Mouse (Mus musculus) neural tube, embryonic 13.5 days (tissue): ENCODE measurements around the gene Vmn1r196. TPM values are rescaled to one million over a fixed set of nuclear protein-coding genes. Genes with fewer than 3 reads are reported as not detected.
"Not testable (repeated sequence)": the region's sequence is repeated elsewhere in the genome, so short reads cannot be mapped to it uniquely, and the experiment has no call there.

Experiments
- ATAC-seq: fragments of 200-750 bp; cut with Nextera tagmentation; 2 replicates; pipeline ENCODE4 v1.8.0; 2017; ENCODE audit warnings: low read depth, mild to moderate bottlenecking, moderate TSS enrichment, moderate library complexity
- H3K27ac ChIP-seq: fragments of 300-500 bp; sonication (generic); replicated peaks from 2 replicates; pipeline ENCODE4 v1.5.1; 2015; ENCODE audit warnings: moderate library complexity, mild to moderate bottlenecking, inconsistent platforms
- H3K27me3 ChIP-seq: fragments of 300-500 bp; sonication (generic); 2 replicates; pipeline ENCODE4 v1.6.1; 2015; ENCODE audit warnings: mild to moderate bottlenecking, inconsistent platforms
- H3K36me3 ChIP-seq: fragments of 300-500 bp; sonication (generic); 2 replicates; pipeline ENCODE4 v1.6.1; 2015; ENCODE audit warnings: mild to moderate bottlenecking, inconsistent platforms
- H3K4me1 ChIP-seq: fragments of 300-500 bp; sonication (generic); replicated peaks from 2 replicates; pipeline ENCODE4 v1.6.1; 2015; ENCODE audit warnings: inconsistent platforms
- H3K4me2 ChIP-seq: fragments of 300-500 bp; sonication (generic); 2 replicates; pipeline ENCODE4 v1.6.1; 2015; ENCODE audit warnings: inconsistent platforms, mild to moderate bottlenecking, moderate library complexity
- H3K4me3 ChIP-seq: fragments of 300-500 bp; sonication (generic); 2 replicates; pipeline ENCODE4 v1.5.1; 2015; ENCODE audit warnings: mild to moderate bottlenecking, inconsistent platforms
- H3K9ac ChIP-seq: fragments of 300-500 bp; sonication (generic); 2 replicates; pipeline ENCODE4 v1.6.1; 2015; ENCODE audit warnings: moderate library complexity, mild to moderate bottlenecking, inconsistent platforms
- H3K9me3 ChIP-seq: fragments of 300-500 bp; sonication (generic); 2 replicates; pipeline ENCODE4 v1.6.1; 2016; ENCODE audit warnings: inconsistent platforms
- WGBS: fragments of 180-500 bp; shearing (Covaris S2); methylation state at CpG from one replicate; pipeline ENCODE4 v1.1.7; 2015; 5-methylcytosine and 5-hydroxymethylcytosine counted together
- polyA plus RNA-seq: library from polyadenylated mRNA; unstranded; fragments of >200 nt; fragmentation: Nextera tagmentation; extraction: Ambion mirVana; gene quantifications from 2 replicates; pipeline ENCODE4 v1.2.1, GENCODE M21; 2015

Vmn1r196 gene
- not detected in 2 replicates for polyA plus RNA-seq

- Histone ChIP-seq H3K4me3 (no peak within 1 kb of the TSS), H3K9ac (no peak within 1 kb of the TSS), H3K9me3 (no peaks in the 10 kb centered on the region), H3K27me3 (no peaks in the 10 kb centered on the region), H3K27ac (no peak within 1 kb of the TSS), H3K36me3 (no peaks in the 10 kb centered on the region), H3K4me1 (no peaks in the 10 kb centered on the region), H3K4me2 (no peak within 1 kb of the TSS)
- 75% methylated on average over 2 of the region's 2 CpGs for WGBS
- ATAC-seq: no peak
These were observed at the start of gene Vmn1r196 for GRCm38 (mm10) chr13:22289620-22290019. TSS of gene Vmn1r196 (plus strand) at chr13:22289920.

DNA sequence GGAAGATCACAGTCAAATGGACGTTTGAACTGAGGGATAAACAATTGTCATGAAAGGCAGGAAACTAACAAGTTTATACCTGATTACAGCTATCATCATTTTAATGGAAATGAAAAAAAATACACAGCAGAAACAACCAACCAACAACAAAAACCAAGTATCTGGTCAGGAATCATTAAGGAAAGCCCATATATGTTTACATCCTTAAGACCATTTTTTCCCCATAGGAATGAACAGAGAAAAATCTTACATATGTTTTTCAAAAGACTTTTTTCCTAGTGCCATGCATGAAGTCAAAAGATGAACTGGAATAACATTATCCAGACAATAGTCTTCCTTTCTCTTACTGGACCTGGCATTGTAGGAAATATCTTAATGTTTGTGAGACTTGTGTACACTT is 45.8 kb upstream of the Vmn1r196 start, which contains the start of gene Vmn1r194:
Vmn1r194 (plus strand) TSS at position 301 of the 400 bp plus-strand sequence.
- no peaks in the 10 kb centered on the region for H3K27me3 ChIP-seq
- no peaks in the 10 kb centered on the region for H3K36me3 ChIP-seq
- H3K27ac ChIP-seq: no peak within 1 kb of the TSS
- no peak within 1 kb of the TSS for H3K9ac ChIP-seq
- no peak for ATAC-seq
- H3K4me3 ChIP-seq: no peak within 1 kb of the TSS
- no peak within 1 kb of the TSS for H3K4me2 ChIP-seq
- no peaks in the 10 kb centered on the region for H3K4me1 ChIP-seq
- 71% methylated on average over 1 of the region's 1 CpGs for WGBS
- no peaks in the 10 kb centered on the region for H3K9me3 ChIP-seq

DNA sequence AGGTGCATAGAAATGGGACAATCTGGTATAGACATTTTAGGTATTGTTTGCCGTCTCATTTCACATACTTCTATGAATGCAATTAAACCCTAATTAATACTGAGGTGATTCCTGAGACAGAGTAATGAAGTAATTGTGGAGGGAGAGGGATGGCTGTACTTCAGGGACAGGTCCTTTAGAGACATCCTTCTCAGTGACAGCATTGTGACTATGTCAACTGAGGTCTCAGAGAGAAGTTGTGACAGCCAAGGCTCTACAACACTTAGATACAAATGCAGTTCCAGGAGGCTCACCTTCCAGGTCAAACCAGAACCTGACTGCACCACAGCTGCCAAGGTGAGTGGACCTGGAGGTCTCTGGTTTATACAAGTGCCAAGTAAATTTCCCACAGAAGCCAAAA is 19.5 kb upstream of the Vmn1r196 start, which contains the start of gene Vmn1r195:
Vmn1r195 (plus strand) TSS at position 301 of the 400 bp plus-strand sequence.
- not testable (repeated sequence) for H3K4me1 ChIP-seq, H3K4me3 ChIP-seq, ATAC-seq, H3K27ac ChIP-seq, H3K9me3 ChIP-seq, H3K27me3 ChIP-seq, H3K4me2 ChIP-seq, H3K9ac ChIP-seq, H3K36me3 ChIP-seq
- 94% methylated on average over 1 of the region's 1 CpGs for WGBS

DNA sequence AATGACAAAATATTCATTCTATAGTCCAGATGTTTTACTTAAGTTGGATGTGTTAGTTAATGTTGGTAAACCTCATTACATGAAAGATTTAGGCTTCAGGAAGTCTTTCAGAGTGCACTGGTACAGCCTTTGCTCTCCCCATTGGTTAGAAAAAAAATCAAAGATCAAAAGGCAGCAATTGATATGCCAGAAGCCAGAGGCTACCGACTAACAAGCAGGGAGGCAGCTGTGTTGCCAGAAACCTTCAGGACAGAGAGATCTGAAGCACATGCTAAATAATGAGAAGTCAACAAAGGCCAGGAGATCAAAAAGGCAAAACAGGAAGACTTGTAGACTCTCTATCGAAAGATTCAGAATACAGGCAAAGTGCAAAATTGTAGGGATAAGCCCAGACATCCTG is 18.0 kb upstream of the Vmn1r196 start:
- WGBS: 49% methylated on average over 2 of the region's 2 CpGs
- H3K36me3 ChIP-seq: no peaks in the 10 kb centered on the region
- H3K27me3 ChIP-seq: no peaks in the 10 kb centered on the region
- H3K9ac ChIP-seq: no peak overlapping the region
- H3K4me2 ChIP-seq: no peak overlapping the region
- no peaks in the 10 kb centered on the region for H3K9me3 ChIP-seq
- H3K4me3 ChIP-seq: no peak overlapping the region
- no peak overlapping the region for H3K27ac ChIP-seq
- no peaks in the 10 kb centered on the region for H3K4me1 ChIP-seq
- no peak for ATAC-seq

DNA sequence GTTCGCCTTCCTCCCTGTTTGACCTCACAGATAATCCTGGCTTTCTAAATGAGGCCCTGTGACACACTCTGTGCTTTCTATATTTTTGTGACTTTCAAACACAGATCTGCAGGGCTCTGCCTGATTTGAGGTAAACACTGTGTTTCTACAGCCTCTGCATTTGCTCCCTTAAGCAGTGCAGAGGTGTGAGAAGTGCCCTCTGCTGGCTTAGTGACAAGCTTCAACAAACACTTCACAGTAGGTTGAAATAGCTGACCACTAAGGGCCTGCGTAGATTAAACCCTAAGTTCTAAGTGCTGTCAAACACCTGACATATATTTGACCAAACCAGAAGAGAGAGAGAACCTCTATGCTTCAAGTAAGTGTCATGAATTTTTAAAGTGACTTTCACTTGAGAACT is 5.1 kb upstream of the Vmn1r196 start:
- Histone ChIP-seq H3K4me1 (no peaks in the 10 kb centered on the region), H3K9ac (no peak overlapping the region), H3K4me3 (no peak overlapping the region), H3K9me3 (no peaks in the 10 kb centered on the region), H3K27ac (no peak overlapping the region), H3K36me3 (no peaks in the 10 kb centered on the region), H3K4me2 (no peak overlapping the region), H3K27me3 (no peaks in the 10 kb centered on the region)
- ATAC-seq: no peak
- WGBS: 84% methylated on average over 2 of the region's 2 CpGs

DNA sequence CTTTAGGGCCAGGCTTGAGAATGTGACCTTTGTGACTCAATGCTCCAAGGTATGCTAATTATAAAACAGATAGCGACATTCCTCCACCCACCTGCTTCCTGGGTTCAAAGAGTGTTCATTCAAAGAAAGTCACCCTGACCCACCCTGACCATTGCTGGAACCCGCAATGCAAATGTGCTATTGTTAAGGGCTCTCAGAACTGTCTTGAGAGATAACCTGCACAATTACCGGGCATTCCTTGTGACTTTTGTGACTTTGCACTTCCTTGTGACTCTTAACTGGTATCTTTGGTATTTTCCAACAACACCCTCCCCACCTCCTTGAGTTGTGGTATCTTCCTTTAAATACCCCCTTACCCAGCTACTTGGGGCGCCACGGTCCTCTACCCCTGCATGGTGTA is 18.4 kb downstream of the Vmn1r196 start:
- not testable (repeated sequence) for H3K4me2 ChIP-seq, H3K27ac ChIP-seq, H3K4me1 ChIP-seq, H3K4me3 ChIP-seq, H3K27me3 ChIP-seq, H3K9ac ChIP-seq, H3K9me3 ChIP-seq, H3K36me3 ChIP-seq, ATAC-seq
- WGBS: 89% methylated on average over 5 of the region's 5 CpGs

- no peak for ATAC-seq
- no peak overlapping the region for H3K9ac ChIP-seq
- H3K4me3 ChIP-seq: no peak overlapping the region
- H3K36me3 ChIP-seq: no peaks in the 10 kb centered on the region
- no peak overlapping the region for H3K4me2 ChIP-seq
- H3K4me1 ChIP-seq: no peaks in the 10 kb centered on the region
- 85% methylated on average over 2 of the region's 2 CpGs for WGBS
- H3K9me3 ChIP-seq: no peaks in the 10 kb centered on the region
- no peaks in the 10 kb centered on the region for H3K27me3 ChIP-seq
- no peak overlapping the region for H3K27ac ChIP-seq
These were observed 25.6 kb downstream of the Vmn1r196 start for GRCm38 (mm10) chr13:22315361-22315760.

GRCm38 (mm10) chr13:22317366-22317765 is 27.6 kb downstream of the Vmn1r196 start:
- no peaks in the 10 kb centered on the region for H3K36me3 ChIP-seq
- H3K9me3 ChIP-seq: no peaks in the 10 kb centered on the region
- no peak overlapping the region for H3K4me3 ChIP-seq
- 87% methylated on average over 2 of the region's 2 CpGs for WGBS
- H3K27me3 ChIP-seq: no peaks in the 10 kb centered on the region
- H3K4me1 ChIP-seq: no peaks in the 10 kb centered on the region
- H3K4me2 ChIP-seq: no peak overlapping the region
- no peak for ATAC-seq
- H3K27ac ChIP-seq: no peak overlapping the region
- no peak overlapping the region for H3K9ac ChIP-seq

DNA sequence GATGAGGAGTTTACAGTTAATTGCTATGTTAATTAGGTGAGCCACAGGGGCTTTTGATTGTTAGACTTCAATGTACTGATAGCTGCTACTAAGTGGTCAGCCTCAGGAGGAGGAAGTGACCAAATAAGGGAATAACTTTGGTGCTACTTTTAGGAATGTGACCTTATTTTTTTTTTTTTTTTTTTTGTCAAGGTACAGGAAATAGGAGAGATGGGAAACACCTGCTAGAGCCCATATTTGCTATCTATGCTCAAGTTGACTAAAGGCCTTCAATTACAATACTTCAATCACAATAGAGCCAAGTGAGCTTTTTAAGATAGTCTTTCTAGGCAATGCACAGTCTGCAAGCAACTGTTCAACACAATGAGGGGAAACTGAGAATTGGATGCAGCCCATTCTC is 30.4 kb downstream of the Vmn1r196 start:
- ATAC-seq: no peak
- H3K9ac ChIP-seq: no peak overlapping the region
- no peaks in the 10 kb centered on the region for H3K36me3 ChIP-seq

DNA sequence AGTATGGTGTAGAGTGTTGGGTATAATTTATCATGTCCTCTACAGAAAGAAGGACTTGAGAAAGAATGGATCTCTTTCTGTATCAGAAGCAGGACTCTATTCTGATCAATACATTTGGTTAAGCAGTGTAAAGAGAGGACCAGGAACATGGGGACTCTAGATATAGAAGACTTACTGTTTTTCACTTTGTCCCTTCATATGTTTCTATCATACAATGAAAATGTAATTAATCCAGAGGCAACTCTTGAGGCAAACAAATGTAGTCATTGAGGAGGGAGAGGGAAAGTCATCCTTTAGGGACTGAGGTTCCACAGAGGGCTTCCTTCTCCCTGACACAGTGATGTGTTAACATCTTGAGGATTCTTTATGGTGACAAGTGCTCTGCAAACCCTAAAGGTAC is 34.6 kb downstream of the Vmn1r196 start, which contains the start of gene Vmn1r197:
Vmn1r197 (plus strand) TSS at position 301 of the 400 bp plus-strand sequence.
- no peaks in the 10 kb centered on the region for H3K9me3 ChIP-seq
- no peak within 1 kb of the TSS for H3K9ac ChIP-seq
- no peak for ATAC-seq
- H3K36me3 ChIP-seq: no peaks in the 10 kb centered on the region
- H3K4me1 ChIP-seq: no peaks in the 10 kb centered on the region
- H3K27me3 ChIP-seq: no peaks in the 10 kb centered on the region
- no peak within 1 kb of the TSS for H3K4me2 ChIP-seq
- H3K4me3 ChIP-seq: no peak within 1 kb of the TSS
- H3K27ac ChIP-seq: no peak within 1 kb of the TSS

More for the DNA sequence above, 30.4 kb downstream of the Vmn1r196 start:
- no peaks in the 10 kb centered on the region for H3K9me3 ChIP-seq
- H3K4me2 ChIP-seq: no peak overlapping the region
- no peaks in the 10 kb centered on the region for H3K4me1 ChIP-seq
- H3K27ac ChIP-seq: no peak overlapping the region
- no peak overlapping the region for H3K4me3 ChIP-seq
- no peaks in the 10 kb centered on the region for H3K27me3 ChIP-seq

GRCm38 (mm10) chr13:22333269-22333668 is 43.5 kb downstream of the Vmn1r196 start:
- Histone ChIP-seq H3K9ac (no peak overlapping the region), H3K27ac (no peak overlapping the region), H3K36me3 (no peaks in the 10 kb centered on the region), H3K9me3 (no peaks in the 10 kb centered on the region), H3K4me3 (no peak overlapping the region), H3K4me2 (no peak overlapping the region), H3K4me1 (no peaks in the 10 kb centered on the region), H3K27me3 (no peaks in the 10 kb centered on the region)
- 78% methylated on average over 2 of the region's 2 CpGs for WGBS
- no peak for ATAC-seq

GRCm38 (mm10) chr13:22335565-22335964 is 45.8 kb downstream of the Vmn1r196 start:
- no peak overlapping the region for H3K9ac ChIP-seq
- H3K4me3 ChIP-seq: no peak overlapping the region
- 82% methylated on average over 1 of the region's 1 CpGs for WGBS
- H3K4me2 ChIP-seq: no peak overlapping the region
- no peak overlapping the region for H3K27ac ChIP-seq
- H3K9me3 ChIP-seq: no peaks in the 10 kb centered on the region
- ATAC-seq: no peak
- H3K27me3 ChIP-seq: no peaks in the 10 kb centered on the region
- no peaks in the 10 kb centered on the region for H3K36me3 ChIP-seq
- H3K4me1 ChIP-seq: no peaks in the 10 kb centered on the region
